Mouse (Mus musculus) MEL (cell line): ENCODE measurements around the gene Fdxr. TPM values are rescaled to one million over a fixed set of nuclear protein-coding genes. Genes with fewer than 3 reads are reported as not detected.

Experiments used
- DNase-seq: peaks from one replicate; pipeline ENCODE4 v3.0.0; 2011; ENCODE audit warnings: low read depth, low spot score
- H3K27ac ChIP-seq: 2 replicates; pipeline ENCODE4 v1.5.1; 2012; ENCODE audit warnings: low read depth, mild to moderate bottlenecking, control low read depth, low read length, moderate library complexity; ENCODE audit not compliant: control insufficient read depth
- H3K27me3 ChIP-seq, 2 experiments: fragments of 150-350 bp in 1 of 2; sonication (generic) in 1 of 2; 2 replicates each; pipeline ENCODE4 v1.6.1; 2012; ENCODE audit warnings: low read length in 2 of 2, mild to moderate bottlenecking in 2 of 2, improper control_type of control experiment in 1 of 2, moderate library complexity in 1 of 2; ENCODE audit not compliant: insufficient read depth in 2 of 2, control insufficient read depth in 1 of 2
- H3K36me3 ChIP-seq, 2 experiments: 2 replicates each; pipeline ENCODE4 v1.6.1; 2012 to 2014; ENCODE audit warnings: low read length in 2 of 2, improper control_type of control experiment in 1 of 2, inconsistent platforms in 1 of 2, mild to moderate bottlenecking in 1 of 2; ENCODE audit not compliant: insufficient read depth in 2 of 2, control insufficient read depth in 1 of 2
- H3K4me1 ChIP-seq, 2 experiments: fragments of 150-350 bp in 1 of 2; sonication (generic) in 1 of 2; 2 replicates each; pipeline ENCODE4 v1.6.1; 2012; ENCODE audit warnings: low read length in 2 of 2, improper control_type of control experiment in 1 of 2, mild to moderate bottlenecking in 1 of 2; ENCODE audit not compliant: insufficient read depth in 2 of 2, control insufficient read depth in 1 of 2
- H3K4me3 ChIP-seq, 2 experiments: fragments of 150-350 bp in 1 of 2; sonication (generic) in 1 of 2; 2 replicates each; pipeline ENCODE4 v1.5.1; 2012; ENCODE audit warnings: low read depth in 2 of 2, low read length in 2 of 2, mild to moderate bottlenecking in 2 of 2, moderate library complexity in 2 of 2, control low read depth in 1 of 2, improper control_type of control experiment in 1 of 2; ENCODE audit not compliant: control insufficient read depth in 1 of 2, insufficient read depth in 1 of 2
- H3K79me2 ChIP-seq: 2 replicates; pipeline ENCODE4 v1.6.1; 2012; ENCODE audit warnings: mild to moderate bottlenecking, low read length, moderate library complexity; ENCODE audit not compliant: control insufficient read depth, poor library complexity, insufficient read depth
- H3K9ac ChIP-seq: 2 replicates; pipeline ENCODE4 v1.6.1; 2012; ENCODE audit warnings: low read depth, mild to moderate bottlenecking, control low read depth, low read length, moderate library complexity; ENCODE audit not compliant: control insufficient read depth, poor library complexity, severe bottlenecking
- H3K9me3 ChIP-seq: fragments of 150-350 bp; sonication (generic); replicated peaks from 2 replicates; pipeline ENCODE4 v1.6.1; 2012; ENCODE audit warnings: mild to moderate bottlenecking, low read length, improper control_type of control experiment, moderate library complexity; ENCODE audit not compliant: insufficient read depth
- BHLHE40 ChIP-seq: IDR thresholded peaks from 2 replicates; pipeline ENCODE4 v1.6.1; 2012; ENCODE audit warnings: low read depth, mild to moderate bottlenecking, inconsistent platforms, low read length, improper control_type of control experiment, borderline replicate concordance
- CHD1 ChIP-seq: IDR thresholded peaks from 2 replicates; pipeline ENCODE4 v1.6.1; 2012; ENCODE audit warnings: low read depth, mild to moderate bottlenecking, inconsistent platforms, low read length, improper control_type of control experiment
- CHD2 ChIP-seq: IDR thresholded peaks from 2 replicates; pipeline ENCODE4 v1.6.1; 2011; ENCODE audit warnings: low read length, improper control_type of control experiment
- E2F4 ChIP-seq: IDR thresholded peaks from 2 replicates; pipeline ENCODE4 v1.6.1; 2011; ENCODE audit warnings: low read depth, low read length, improper control_type of control experiment, borderline replicate concordance
- EP300 ChIP-seq, 2 experiments: IDR thresholded peaks; 2 replicates each; pipeline ENCODE4 v1.6.1; 2011; ENCODE audit warnings: improper control_type of control experiment in 2 of 2, low read length in 2 of 2, low read depth in 1 of 2, mild to moderate bottlenecking in 1 of 2
- ETS1 ChIP-seq: IDR thresholded peaks from 2 replicates; pipeline ENCODE4 v1.6.1; 2012; ENCODE audit warnings: low read depth, mild to moderate bottlenecking, inconsistent platforms, low read length, improper control_type of control experiment, moderate library complexity
- GABPA ChIP-seq: IDR thresholded peaks from 2 replicates; pipeline ENCODE4 v1.6.1; 2012; ENCODE audit warnings: low read depth, mild to moderate bottlenecking, inconsistent platforms, low read length, improper control_type of control experiment, moderate library complexity
- GATA1 ChIP-seq: IDR thresholded peaks from 2 replicates; pipeline ENCODE4 v1.6.1; 2011; ENCODE audit warnings: low read depth, low read length, improper control_type of control experiment
- JUND ChIP-seq: IDR thresholded peaks from 2 replicates; pipeline ENCODE4 v1.6.1; 2011; ENCODE audit warnings: low read depth, mild to moderate bottlenecking, improper control_type of control experiment, low read length
- MAX ChIP-seq: IDR thresholded peaks from 2 replicates; pipeline ENCODE4 v1.6.1; 2011; ENCODE audit warnings: low read length, improper control_type of control experiment
- MAZ ChIP-seq: IDR thresholded peaks from 2 replicates; pipeline ENCODE4 v1.6.1; 2012; ENCODE audit warnings: low read depth, mild to moderate bottlenecking, inconsistent platforms, low read length, improper control_type of control experiment
- MEF2A ChIP-seq: IDR thresholded peaks from 2 replicates; pipeline ENCODE4 v1.6.1; 2014; ENCODE audit warnings: low read depth, mild to moderate bottlenecking, inconsistent platforms, low read length, improper control_type of control experiment; ENCODE audit not compliant: poor library complexity, insufficient replicate concordance, severe bottlenecking; ENCODE audit errors: extremely low read depth
- MXI1 ChIP-seq: IDR thresholded peaks from 2 replicates; pipeline ENCODE4 v1.6.1; 2011; ENCODE audit warnings: mild to moderate bottlenecking, low read depth, low read length, improper control_type of control experiment
- MYB ChIP-seq: IDR thresholded peaks from 2 replicates; pipeline ENCODE4 v1.6.1; 2011; ENCODE audit warnings: mild to moderate bottlenecking, low read depth, low read length, improper control_type of control experiment
- MYC ChIP-seq: IDR thresholded peaks from 2 replicates; pipeline ENCODE4 v1.6.1; 2011; ENCODE audit warnings: low read depth, mild to moderate bottlenecking, low read length, improper control_type of control experiment, moderate library complexity
- NELFE ChIP-seq: IDR thresholded peaks from 2 replicates; pipeline ENCODE4 v1.6.1; 2011; ENCODE audit warnings: low read depth, low read length, improper control_type of control experiment
- POLR2A ChIP-seq, 2 experiments: IDR thresholded peaks; 2 replicates each; pipeline ENCODE4 v1.6.1; 2011 to 2012; ENCODE audit warnings: low read length in 2 of 2, mild to moderate bottlenecking in 2 of 2, control low read depth in 1 of 2, improper control_type of control experiment in 1 of 2, low read depth in 1 of 2, moderate library complexity in 1 of 2; ENCODE audit not compliant: control insufficient read depth in 1 of 2, insufficient read depth in 1 of 2, poor library complexity in 1 of 2
- POLR2AphosphoS2 ChIP-seq: IDR thresholded peaks from 2 replicates; pipeline ENCODE4 v1.6.1; 2011; ENCODE audit warnings: low read length, improper control_type of control experiment
- POLR2AphosphoS5 ChIP-seq: IDR thresholded peaks from 2 replicates; pipeline ENCODE4 v1.6.1; 2012; ENCODE audit warnings: low read depth, borderline replicate concordance, mild to moderate bottlenecking, inconsistent platforms, low read length, moderate library complexity, mixed read lengths
- RAD21 ChIP-seq: IDR thresholded peaks from 2 replicates; pipeline ENCODE4 v1.6.1; 2011; ENCODE audit warnings: mild to moderate bottlenecking, low read depth, low read length, improper control_type of control experiment
- SIN3A ChIP-seq: IDR thresholded peaks from 2 replicates; pipeline ENCODE4 v1.6.1; 2012; ENCODE audit warnings: low read length, improper control_type of control experiment, inconsistent platforms
- SMC3 ChIP-seq: IDR thresholded peaks from 2 replicates; pipeline ENCODE4 v1.6.1; 2011; ENCODE audit warnings: low read depth, low read length, improper control_type of control experiment
- TAL1 ChIP-seq: IDR thresholded peaks from 2 replicates; pipeline ENCODE4 v1.6.1; 2012; ENCODE audit warnings: mild to moderate bottlenecking, inconsistent platforms, low read length, moderate library complexity, mixed read lengths
- TBP ChIP-seq: IDR thresholded peaks from 2 replicates; pipeline ENCODE4 v1.8.0; 2011; ENCODE audit warnings: low read depth, low read length, improper control_type of control experiment
- TCF12 ChIP-seq: IDR thresholded peaks from 2 replicates; pipeline ENCODE4 v1.6.1; 2014; ENCODE audit warnings: low read depth, mild to moderate bottlenecking, inconsistent platforms, low read length, improper control_type of control experiment, moderate library complexity
- USF1 ChIP-seq: IDR thresholded peaks from 2 replicates; pipeline ENCODE4 v1.6.1; 2014; ENCODE audit warnings: low read depth, mild to moderate bottlenecking, inconsistent platforms, low read length, improper control_type of control experiment, moderate library complexity
- USF2 ChIP-seq, 2 experiments: IDR thresholded peaks; 2 replicates each; pipeline ENCODE4 v1.6.1; 2011 to 2012; ENCODE audit warnings: improper control_type of control experiment in 2 of 2, low read length in 2 of 2, borderline replicate concordance in 1 of 2, inconsistent platforms in 1 of 2, low read depth in 1 of 2, mild to moderate bottlenecking in 1 of 2; ENCODE audit not compliant: insufficient read depth in 1 of 2
- ZC3H11A ChIP-seq: IDR thresholded peaks from 2 replicates; pipeline ENCODE4 v1.6.1; 2012; ENCODE audit warnings: low read depth, mild to moderate bottlenecking, inconsistent platforms, low read length, improper control_type of control experiment
- ZKSCAN1 ChIP-seq: IDR thresholded peaks from 2 replicates; pipeline ENCODE4 v1.6.1; 2012; ENCODE audit warnings: low read depth, mild to moderate bottlenecking, inconsistent platforms, low read length, improper control_type of control experiment, moderate library complexity
- ZNF384 ChIP-seq: IDR thresholded peaks from 2 replicates; pipeline ENCODE4 v1.6.1; 2012; ENCODE audit warnings: low read depth, mild to moderate bottlenecking, inconsistent platforms, low read length, improper control_type of control experiment
- polyA plus RNA-seq, 2 experiments: library from polyadenylated mRNA; stranded (reverse) in 1 of 2; unstranded in 1 of 2; fragments of >175 nt in 1 of 2; fragments of >200 nt in 1 of 2; gene quantifications; 2 replicates each; pipeline versions ENCODE4 v1.2.1 to v1.2.4; 2012; ENCODE audit warnings: low replicate concordance in 2 of 2, low read depth in 1 of 2; ENCODE audit not compliant: insufficient read length in 2 of 2, insufficient read depth in 1 of 2, missing spikeins in 1 of 2
- total RNA-seq: library from RNA; depleted of rRNA; stranded (reverse); fragments of 300-350 nt; gene quantifications from 2 replicates; pipeline ENCODE4 v1.2.3, GENCODE M21; 2012

The Fdxr gene
- total and polyA plus RNA-seq, 3 experiments: 32.7 to 37.7 TPM; not detected in 1

GRCm38 (mm10) chr11:115275954-115276353 is 896 bp downstream of the Fdxr start:
- Histone ChIP-seq H3K27ac (no peak overlapping the region; the same call in 1 of the 2 replicates), H3K27me3 (no peaks in the 10 kb centered on the region), H3K9me3 (no peaks in the 10 kb centered on the region), H3K79me2 (peaks cover 6% of the 10 kb centered on the region; the same call in 1 of the 2 replicates), H3K9ac (peak overlapping the region; percentile 93), H3K4me3 (peak overlapping the region; percentile 81 to 87), H3K36me3 (peaks cover 0 to 20% of the 10 kb centered on the region in 2 experiments; a peak in 2 of 4 replicates), H3K4me1 (peaks cover 10 to 26% of the 10 kb centered on the region in 2 experiments)
- no peak for TF ChIP-seq MYC
- no peak for TF ChIP-seq MXI1
- TF ChIP-seq POLR2AphosphoS5: no peak
- TF ChIP-seq CHD2: no peak
- no peak for TF ChIP-seq TBP
- TF ChIP-seq ZKSCAN1: no peak
- no peak for TF ChIP-seq ZC3H11A
- TF ChIP-seq JUND: no peak
- no peak for TF ChIP-seq BHLHE40
- no peak; the same call in 1 of the 2 replicates for TF ChIP-seq MAX
- no peak for TF ChIP-seq RAD21
- DNase-seq: no peak

DNA sequence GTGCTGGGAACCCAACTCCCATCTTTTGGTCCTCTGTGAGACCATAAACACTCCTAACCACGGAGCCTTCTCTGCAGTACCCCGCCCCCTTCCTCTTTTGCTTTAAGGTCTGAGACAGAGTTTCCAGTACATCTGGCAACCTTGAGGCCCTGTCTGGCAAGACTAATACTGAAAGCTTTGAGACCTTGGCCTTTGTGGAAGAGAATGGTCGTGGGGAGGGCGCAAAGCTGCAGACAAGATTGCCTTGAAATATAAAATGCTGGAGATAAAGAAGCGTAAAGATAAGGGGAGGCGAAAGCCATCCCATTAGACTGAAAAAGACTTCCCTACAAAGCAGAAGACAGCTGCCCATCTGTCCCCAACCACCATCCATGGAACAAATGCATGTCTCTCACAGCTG is 1.3 kb downstream of the Fdxr start:
- peak overlapping the region; percentile 93 for H3K9ac ChIP-seq
- no peaks in the 10 kb centered on the region for H3K27me3 ChIP-seq
- TF ChIP-seq TBP: no peak
- peak in 1 of 2 experiments; percentile 23; a peak in 1 of 4 replicates for TF ChIP-seq EP300 (IDR thresholded peaks at IDR 0.05; ENCODE audit: low read depth in 1 of 2, low read length in 2 of 2)
- TF ChIP-seq MAX: no peak
- TF ChIP-seq ZNF384: no peak
- no peak for TF ChIP-seq TAL1
- TF ChIP-seq POLR2AphosphoS2: no peak
- TF ChIP-seq MYB: no peak
- TF ChIP-seq TCF12: 0 out of 2 replicates have a peak, but pooled peaks have one; percentile 29
- TF ChIP-seq CHD2: no peak
- TF ChIP-seq E2F4: no peak
- peak; percentile 69 for TF ChIP-seq SIN3A
- TF ChIP-seq USF1: no peak
- TF ChIP-seq ZC3H11A: no peak
- TF ChIP-seq NELFE: no peak
- TF ChIP-seq POLR2A (IDR thresholded peaks at IDR 0.05; ENCODE audit: control insufficient read depth in 1 of 2, insufficient read depth in 1 of 2, low read depth in 1 of 2, low read length in 2 of 2, poor library complexity in 1 of 2): no peak
- TF ChIP-seq SMC3: no peak
- TF ChIP-seq MAZ: no peak; the same call in 1 of the 2 replicates
- TF ChIP-seq GABPA: no peak
- no peak for TF ChIP-seq POLR2AphosphoS5
- TF ChIP-seq CHD1: no peak
- no peak for TF ChIP-seq USF2 (IDR thresholded peaks at IDR 0.05; ENCODE audit: borderline replicate concordance in 1 of 2, insufficient read depth in 1 of 2, low read depth in 1 of 2, low read length in 2 of 2)
- 0 out of 2 replicates have a peak, but pooled peaks have one; percentile 10 for TF ChIP-seq ETS1
- TF ChIP-seq GATA1: peak; percentile 75
- TF ChIP-seq MEF2A: no peak
- peaks cover 0 to 20% of the 10 kb centered on the region in 2 experiments; a peak in 3 of 4 replicates for H3K36me3 ChIP-seq
- H3K9me3 ChIP-seq: no peaks in the 10 kb centered on the region
- no peak overlapping the region for H3K27ac ChIP-seq
- DNase-seq: peak; percentile 74
- peak overlapping the region; percentile 81 to 87 for H3K4me3 ChIP-seq
- peaks cover 10 to 26% of the 10 kb centered on the region in 2 experiments for H3K4me1 ChIP-seq
- peaks cover 6% of the 10 kb centered on the region; the same call in 1 of the 2 replicates for H3K79me2 ChIP-seq
